Mouse (Mus musculus): ENCODE data around the gene Cfap157.
A peak's percentile ranks its signal among the peaks of the same experiment; 100 is the strongest.

Cfap157 gene

DNA sequence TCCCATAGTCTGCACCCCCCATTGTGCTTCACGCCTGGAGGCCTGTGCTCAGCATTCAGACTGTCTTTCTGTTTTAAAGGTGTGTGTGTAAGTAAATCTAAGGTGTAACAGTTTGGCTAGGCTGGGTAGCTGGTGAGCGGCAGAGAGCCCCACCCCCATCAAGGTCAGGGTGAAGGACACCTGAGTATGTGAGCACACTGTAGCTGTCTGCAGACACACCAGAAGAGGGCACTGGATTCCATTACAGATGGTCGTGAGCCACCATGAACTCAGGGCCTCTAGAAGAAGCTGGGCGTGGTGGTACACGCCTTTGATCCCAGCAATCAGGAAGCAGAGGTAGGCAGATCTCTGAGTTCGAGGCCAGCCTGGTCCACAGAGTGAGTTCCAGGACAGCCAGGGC, 2.5 kb downstream of the Cfap157 start:
- DNase-seq (ENCODE audit: inconsistent ontology term), result no peak

DNA sequence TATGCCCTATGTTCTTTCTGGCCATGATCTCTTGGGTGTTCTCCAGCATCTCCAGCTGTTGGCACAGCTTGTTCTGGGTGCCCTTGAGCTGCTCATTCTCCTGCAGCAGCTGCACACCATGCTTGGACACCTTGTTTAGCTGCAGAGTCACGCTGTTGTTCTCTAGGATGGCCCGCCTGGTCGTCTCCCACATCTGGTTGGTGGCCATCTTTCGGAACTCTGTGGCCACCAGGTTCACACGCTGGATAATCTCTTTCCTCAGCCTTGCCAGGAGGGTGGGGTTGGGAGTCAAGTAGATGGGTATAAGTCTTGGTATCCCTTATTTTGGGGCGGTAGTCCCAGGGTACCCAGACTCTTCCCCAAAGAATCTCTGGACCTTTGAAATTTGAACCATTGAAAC, 4.5 kb downstream of the Cfap157 start:
- no peak for DNase-seq (ENCODE audit: inconsistent ontology term)

DNA sequence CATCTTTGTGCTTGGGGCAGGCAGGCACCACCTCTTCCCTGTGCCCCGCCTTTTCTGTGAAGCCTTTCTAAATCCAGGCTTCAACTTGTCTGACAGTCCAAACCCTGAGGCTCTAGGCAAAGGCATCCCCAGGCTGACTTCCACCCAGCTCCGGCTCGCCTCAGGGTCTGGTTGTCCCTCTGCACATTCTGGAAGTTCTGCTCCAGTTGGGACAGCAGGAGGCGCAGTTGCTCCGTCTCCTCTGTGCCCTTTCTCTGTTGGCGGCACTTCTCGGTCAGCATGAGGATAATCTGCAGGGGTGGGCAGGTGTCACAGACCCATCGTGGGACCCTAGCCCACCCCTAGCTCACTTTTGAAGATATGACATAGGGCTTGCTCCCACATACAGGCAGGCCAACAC, 5.1 kb downstream of the Cfap157 start:
- peak; percentile 54 for DNase-seq (ENCODE audit: inconsistent ontology term)

DNA sequence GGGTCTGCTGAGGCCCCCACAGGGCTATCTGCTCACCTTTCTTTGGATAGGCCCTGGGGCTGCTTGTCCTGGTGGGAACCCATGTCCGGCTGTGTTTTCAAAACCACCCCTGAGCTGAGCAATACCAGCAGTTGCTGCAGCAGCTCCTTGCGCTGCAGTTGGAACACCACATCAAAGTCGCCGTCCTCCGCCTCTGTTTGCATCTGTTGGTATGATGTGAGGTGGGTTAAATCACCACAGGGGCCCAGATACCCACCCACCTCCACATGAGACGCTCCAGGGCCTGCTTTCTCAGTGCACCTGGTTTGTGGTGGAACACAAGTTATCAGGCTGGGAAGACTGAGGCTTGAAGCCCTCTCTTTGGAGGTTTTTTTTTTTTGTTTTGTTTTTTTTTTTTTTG, 6.1 kb downstream of the Cfap157 start:
- no peak for DNase-seq (ENCODE audit: inconsistent ontology term)

DNA sequence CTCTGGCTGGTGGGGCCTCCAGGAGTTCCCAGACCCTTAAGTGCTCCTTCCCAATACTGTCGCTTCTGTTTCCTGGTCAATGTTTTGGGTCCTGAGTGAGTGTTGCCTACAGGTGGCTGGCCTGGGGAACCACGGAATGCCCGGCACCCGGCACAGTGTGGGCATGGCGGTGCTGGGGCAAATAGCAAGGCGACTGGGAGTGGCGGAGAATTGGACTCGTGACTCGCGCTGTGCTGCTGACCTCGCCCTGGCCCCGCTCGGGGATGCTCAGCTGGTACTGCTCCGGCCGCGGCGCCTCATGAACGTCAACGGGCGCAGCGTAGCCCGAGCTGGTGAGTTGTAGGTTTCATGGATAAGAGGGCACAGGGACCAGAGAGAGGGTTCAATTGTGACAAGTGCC, 8.0 kb downstream of the Cfap157 start:
- peak; percentile 76 for DNase-seq (ENCODE audit: inconsistent ontology term)

DNA sequence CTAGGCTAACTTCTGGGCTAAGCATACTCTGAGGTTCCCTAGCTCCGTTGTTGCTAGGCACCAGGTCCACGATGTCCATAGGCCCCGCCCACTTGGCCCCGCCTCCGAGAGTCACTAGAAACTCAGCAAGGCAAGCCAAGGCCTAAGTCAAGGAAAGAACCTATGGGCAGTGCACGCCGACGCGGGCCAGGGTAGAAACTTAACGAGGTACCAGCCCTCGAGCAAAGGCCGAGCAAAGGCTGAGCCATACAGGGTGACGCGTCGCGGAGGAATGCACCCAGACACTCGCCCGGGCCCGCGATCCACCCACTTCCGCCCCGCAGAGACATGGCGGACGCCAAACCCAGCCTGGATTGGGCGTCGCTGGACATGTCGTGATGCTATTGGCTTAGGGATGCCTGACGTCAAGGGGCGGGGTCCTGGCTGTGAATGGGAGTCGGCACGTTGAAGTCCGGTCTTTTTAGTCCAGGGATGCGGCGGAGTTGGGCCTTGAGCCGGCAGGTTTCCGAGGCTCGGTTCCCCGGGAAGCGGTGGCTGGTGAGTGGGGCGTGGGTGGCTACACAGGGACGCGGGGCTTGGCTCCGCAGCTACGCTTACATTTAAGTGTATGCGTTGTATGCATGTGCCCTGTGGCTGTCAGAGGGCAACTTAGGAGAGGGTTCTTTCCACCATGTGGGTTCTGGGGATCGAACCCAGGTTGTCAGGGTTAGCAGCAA, 8.7 kb downstream of the Cfap157 start, which contains the start of the genes Ttc16 and Ptrh1:
TSS of gene Ttc16 (minus strand) at position 275 of the 716 bp plus-strand sequence.
TSS of gene Ptrh1 (plus strand) at position 428 of the 716 bp plus-strand sequence.
- peak; percentile 99 for DNase-seq (ENCODE audit: inconsistent ontology term)

DNA sequence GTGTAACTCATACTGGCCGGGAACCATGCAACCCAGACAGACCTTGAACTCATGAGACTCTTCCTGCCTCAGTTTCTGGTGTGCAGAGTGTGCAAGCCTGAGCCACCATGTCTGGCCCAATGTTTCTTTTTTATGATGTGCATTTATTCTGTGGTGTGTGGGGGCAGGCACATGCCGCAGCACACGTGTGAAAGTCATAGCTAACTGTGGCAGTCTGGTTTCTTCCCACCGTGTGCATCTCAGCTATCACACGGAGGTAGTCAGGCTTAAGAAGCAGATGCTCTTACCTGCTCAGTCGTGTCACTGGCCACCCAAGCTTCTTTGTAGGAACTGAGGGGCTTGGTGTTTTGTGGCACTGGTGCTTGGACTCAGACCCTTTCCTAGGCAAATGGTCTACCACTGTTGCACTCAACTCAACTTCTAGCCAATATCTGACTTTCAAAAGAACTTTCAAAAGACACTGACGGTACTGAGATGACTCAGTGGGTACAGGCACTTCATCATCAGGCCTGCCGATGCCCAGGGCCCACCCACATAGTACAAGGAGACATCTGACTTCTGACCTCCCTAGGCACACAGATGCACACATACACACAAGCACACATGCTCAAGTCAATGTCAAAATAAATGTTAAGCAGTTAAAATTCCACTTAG, 11.5 kb downstream of the Cfap157 start:
- no peak for DNase-seq (ENCODE audit: inconsistent ontology term)

DNA sequence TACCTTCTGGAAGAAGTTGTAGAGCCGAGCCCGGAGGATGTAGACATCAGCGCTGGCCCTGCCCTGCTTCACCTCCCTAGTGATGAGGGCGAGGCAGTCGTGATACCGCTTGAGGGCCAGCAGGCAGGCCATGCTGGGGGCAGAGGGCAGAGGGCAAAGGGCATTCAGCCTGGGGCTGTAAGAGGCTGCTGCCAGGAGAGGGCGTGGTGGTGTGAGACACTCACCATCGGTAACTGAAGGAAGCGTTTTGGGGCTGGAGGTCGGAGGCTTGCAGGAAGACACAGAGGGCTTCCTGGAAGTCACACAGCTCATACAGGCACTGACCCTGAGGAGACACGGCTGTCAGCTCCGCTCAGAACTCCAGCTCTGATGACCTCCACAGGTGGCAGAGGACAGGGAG, 12.3 kb downstream of the Cfap157 start:
- DNase-seq (ENCODE audit: inconsistent ontology term), result no peak

DNA sequence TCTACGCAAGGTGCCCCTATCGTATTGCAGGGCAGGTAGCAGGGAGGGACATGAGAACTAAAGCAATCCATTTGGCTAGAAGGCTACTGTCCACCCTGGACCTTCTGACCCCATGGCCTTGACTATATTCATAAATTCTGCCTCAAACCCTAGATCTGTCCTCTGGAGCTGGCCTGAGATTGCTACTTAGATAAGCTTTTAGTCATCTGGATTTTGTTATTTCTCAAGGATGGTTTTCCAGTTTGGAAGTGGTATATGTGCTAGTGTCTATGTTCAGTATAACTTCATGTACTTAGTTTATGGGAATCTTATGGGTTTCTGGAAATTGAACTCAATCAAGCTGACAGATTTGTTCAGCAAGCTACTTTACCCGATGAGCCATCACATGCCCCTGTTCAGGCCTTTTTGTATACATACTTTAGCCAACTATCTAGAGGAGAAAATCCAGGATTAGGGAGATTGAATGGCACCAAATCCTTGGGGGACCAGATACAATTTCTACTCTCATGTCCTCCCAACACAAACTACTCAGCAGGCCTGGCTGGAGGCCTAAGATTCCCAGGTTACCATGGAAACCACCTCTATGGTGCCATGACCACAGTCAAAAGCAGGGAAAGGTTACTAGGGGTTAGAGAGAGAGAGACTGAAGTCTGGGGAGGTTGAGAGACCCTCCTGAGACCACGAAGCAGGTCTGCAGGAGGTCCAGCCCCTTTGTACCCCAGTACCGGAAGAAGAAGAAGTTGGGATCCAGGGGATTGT, 14.7 kb downstream of the Cfap157 start:
- DNase-seq (ENCODE audit: inconsistent ontology term), result no peak

DNA sequence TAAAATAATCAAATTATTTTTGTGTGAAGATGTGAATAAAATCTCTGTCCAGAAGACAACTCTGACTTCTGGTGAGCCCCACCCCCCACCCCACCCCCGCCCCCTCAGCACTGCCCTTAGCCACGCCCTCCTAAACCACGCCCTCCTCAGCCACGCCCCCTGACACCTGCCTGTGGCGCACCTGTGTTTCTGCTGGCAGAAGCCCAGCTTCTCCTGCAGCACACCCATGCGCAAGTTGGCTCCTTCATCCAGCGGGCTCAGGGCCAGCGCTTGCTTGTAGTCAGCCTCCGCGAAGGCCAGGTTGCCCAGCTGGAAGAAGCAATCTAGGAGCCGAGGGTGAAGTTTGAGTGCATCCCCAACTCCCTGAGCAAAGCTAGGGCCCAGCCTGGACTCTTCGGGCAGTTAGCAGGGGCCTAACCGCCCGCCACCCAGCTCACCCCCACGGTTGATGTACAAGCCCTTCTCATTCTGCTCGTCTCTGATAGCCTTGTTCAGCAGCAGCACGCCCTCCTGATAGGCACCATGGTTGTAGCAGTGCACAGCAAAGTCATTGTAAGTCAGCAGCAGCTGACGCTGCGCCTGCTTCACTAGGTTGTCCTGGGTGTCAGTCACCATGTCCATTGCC, 15.5 kb downstream of the Cfap157 start:
- no peak for DNase-seq (ENCODE audit: inconsistent ontology term)

DNA sequence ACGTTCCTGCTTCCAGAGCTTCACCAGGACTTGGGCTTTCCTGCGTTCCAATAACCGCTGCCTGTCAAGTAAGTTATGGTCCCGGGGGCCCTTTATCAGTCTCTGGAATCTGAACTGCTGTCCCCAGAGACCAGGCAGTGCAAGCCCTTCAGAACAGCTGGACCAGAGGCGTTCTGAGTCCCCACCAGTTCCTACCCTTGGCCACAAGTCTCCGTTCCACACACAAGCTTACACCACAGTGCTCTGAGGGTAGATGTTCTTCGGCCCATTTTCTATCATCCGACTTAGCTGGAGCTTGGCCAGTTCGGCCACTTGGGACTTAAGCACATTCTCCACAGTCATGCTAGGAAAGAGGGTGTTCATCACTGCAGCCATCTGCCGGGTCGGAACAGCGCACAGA, 17.0 kb downstream of the Cfap157 start:
- DNase-seq (ENCODE audit: inconsistent ontology term), result no peak

DNA sequence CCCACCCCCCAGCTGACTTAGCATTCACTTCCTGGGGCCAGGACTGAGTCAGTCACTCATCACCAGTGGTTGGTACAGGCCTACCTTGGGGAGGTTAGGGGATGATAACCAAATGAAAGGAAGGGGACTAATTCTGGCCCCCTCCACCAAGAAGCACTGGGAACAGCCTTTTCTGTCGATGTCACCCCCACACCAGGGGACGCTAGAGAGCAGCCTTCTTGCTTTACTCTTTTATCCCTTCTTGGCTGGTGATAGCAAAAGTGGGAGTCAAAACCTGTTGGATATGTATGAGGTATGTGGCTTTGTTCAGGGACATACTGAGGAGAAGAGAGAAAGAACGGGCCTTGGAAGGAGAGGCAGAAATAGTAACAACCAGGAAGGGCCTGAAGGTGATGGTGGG, 20.9 kb downstream of the Cfap157 start:
- DNase-seq (ENCODE audit: inconsistent ontology term), result no peak

DNA sequence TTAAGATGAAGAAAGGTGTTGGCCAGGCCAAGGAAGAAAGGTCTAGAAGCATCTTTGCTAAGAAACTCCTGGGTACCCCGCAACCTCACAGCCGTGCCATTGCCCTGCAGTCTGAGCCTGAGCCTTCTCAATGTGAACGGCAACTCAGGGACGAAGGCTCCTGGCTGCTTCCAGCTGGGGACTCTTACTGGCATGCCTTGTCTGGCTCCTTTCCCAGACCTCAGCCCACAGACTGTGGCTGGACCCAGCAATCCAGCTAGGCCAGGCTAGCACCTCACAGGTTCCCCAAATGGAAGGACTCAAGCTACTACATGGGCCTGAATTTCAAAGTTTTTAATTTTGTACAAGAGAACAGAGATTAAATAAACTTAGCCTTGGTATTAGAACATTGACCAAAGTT, 22.4 kb downstream of the Cfap157 start:
- peak; percentile 24 for DNase-seq (ENCODE audit: inconsistent ontology term)

DNA sequence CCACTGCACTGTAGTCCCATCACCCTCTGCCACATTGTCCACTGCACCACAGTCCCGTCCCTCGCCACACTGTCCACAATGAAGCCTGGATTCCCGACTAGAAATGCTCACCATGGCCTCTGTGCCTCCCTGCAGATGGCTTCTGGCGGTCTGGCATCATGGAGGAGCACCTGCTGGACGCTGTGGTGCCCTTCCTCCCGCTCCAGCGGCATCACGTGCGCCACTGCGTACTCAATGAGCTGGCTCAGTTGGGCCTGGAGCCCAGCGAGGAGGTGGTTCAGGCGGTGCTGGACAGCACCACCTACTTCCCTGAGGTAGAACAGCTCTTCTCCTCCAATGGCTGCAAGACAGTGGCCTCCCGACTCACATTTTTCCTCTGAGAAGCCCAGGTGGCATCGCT, 22.9 kb downstream of the Cfap157 start:
- DNase-seq (ENCODE audit: inconsistent ontology term), result no peak

DNA sequence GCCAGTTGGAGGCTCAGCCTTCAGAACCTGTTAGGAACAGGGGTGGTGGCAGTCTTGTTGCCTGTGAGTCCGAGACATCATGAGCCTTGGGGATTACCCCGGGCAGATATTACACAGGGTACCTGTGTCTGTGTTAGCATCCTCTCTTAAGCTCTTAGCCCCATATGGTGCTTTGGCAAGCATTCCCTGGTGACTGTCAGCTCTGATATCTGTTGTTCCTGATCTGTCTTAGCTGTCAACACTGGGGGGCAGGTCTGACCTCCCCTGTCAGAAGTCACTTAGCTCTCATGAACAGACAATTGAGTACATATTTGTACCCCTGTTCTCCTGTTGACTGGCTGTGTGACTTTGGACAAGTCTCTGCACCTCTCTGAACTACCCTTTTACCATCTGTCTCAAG, 25.2 kb downstream of the Cfap157 start:
- no peak for DNase-seq (ENCODE audit: inconsistent ontology term)

DNA sequence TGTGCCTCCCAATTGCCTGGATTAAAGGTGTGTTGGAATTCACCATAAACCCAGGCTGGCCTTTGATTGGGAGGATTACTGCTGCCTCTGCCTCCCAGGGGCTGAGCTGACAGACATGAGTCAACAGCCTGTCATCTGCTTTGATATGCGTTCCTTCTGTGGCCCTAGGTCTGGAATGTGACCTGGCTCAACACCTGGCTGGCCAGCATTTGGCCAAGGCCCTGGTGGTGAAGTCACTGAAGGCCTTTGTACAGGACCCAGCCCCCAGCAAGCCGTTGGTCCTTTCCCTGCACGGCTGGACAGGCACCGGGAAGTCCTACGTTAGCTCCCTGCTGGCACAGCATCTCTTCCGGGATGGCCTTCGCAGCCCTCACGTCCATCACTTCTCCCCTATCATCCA, 25.7 kb downstream of the Cfap157 start:
- DNase-seq (ENCODE audit: inconsistent ontology term), result no peak

DNA sequence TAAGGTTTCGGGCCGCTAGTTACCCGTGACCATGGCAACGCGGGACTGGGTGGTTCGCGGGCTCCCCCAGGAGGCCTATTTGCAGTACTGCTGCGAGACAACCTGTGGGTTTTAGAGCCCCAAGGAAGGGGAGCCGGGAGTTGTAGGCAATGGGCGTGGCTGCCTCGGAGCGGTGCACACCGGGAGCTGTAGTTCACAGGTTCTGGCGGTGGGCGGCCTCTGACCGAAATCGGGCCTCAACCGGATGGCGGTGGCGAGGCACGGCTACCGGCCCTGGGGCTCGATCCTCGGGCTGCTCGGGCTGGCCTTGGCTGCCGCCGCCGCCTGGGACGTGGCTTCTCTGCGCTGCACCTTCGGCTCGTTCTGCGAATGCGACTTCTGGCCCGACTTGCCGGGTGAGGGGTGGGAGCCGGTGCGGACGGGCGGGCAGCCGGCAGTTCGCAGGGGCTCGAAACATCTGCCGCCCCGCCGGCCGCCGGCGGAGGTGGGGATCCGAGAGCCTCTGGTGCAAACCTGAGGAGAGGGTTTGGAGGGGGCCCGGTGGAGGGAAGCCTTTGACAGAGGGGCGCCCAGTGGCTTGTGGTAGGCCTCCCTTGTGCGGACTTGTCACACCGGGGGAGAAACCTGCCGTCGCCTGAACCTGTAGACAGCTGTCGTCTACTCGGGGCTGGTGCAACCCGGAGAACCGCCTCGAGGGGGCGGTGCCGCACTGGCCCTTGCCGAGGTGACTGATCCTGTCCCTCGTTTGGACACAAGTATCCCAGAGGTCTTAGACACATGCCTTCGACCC, 27.0 kb downstream of the Cfap157 start, which contains the start of gene Tor2a:
TSS of gene Tor2a (plus strand) at position 179 of the 790 bp plus-strand sequence.
- DNase-seq (ENCODE audit: inconsistent ontology term), result peak; percentile 99

DNA sequence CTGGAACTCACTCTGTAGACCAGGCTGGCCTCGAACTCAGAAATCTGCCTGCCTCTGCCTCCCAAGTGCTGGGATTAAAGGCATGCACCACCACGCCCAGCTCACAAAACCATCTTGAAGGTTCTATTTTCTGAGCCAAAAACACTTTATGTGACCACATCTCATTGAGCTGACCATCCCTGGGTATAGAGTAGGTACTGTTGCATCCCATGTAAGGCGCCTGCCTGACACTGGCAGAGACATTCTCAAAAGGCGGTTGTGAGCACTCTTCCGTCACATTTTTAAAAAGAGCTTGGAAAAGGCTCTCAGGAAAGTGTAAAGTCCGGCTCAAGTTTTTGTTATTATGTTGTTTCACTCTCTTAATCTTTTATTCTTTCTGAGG, 27.6 kb downstream of the Cfap157 start:
- DNase-seq (ENCODE audit: inconsistent ontology term), result no peak

DNA sequence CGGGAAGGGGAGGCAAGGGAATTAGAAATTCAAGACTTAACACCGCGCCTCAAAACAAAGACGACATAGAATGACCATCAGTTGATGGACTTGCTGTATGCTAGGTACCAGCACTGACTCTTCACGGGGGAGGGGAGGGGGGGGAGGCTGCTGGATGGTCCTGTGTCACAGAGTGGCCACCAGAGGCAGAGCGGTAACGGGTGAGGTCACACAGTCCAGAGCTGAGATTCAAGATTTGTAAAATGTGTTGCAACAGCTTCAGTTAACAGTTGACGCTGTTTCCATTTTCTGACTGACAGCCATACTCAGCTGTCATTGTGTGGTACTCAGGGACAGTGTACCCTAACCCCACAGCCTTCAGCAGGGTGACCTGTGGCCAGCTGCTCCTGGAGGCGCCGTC, 32.0 kb downstream of the Cfap157 start:
- DNase-seq (ENCODE audit: inconsistent ontology term), result no peak

DNA sequence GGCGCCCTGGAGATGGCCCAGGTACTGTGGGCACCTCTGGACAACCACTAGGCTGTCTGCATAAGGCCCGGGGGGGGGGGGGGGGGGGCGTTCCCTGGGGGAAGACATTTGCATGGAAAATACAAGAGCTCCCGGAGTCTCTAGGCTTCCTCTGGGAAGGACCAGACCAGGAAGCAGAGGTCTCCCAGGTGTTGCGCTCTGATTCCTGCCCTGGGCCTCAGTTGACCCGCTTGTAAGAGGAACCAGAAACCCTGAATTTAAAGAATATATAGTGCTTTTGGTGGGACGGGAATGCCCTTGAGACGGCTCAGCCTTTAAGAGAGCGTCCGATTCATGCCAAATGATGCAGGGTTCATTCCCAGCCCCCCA, 32.6 kb downstream of the Cfap157 start:
- no peak for DNase-seq (ENCODE audit: inconsistent ontology term)

DNA sequence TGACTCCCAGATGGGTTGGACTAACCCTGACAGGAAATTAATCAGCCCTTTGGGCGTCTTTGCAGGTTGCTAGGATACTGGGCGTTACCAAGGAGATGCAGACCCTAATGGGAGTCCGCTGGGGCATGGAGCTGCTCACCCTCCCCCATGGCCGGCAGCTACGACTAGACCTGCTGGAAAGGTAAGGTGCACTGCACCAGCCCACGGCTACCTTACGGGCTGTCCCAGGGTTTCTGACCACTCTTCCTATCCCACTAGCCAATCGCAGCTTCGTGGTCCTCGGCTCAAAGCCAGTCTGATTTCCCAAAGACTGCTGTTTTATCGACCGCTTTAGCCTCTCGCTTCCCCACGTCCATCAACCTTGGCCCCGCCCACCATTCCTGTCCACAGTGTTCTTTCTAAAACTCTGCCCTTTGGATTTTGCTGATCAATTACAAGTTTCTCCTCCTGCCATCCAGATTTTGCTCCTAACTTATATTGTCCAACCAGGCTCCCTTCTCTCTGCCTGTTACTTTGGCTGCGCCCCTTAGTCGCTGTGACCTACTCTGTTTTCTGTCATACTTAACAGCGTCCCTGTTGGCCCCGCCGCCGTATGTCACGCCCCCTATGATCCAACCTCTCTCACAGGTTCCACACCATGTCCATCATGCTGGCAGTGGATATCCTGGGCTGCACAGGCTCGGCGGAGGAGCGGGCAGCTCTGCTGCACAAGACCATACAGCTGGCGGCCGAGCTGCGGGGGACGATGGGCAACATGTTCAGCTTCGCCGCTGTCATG, 33.2 kb downstream of the Cfap157 start:
- peak; percentile 74 for DNase-seq (ENCODE audit: inconsistent ontology term)

Measured in Muller cell, postnatal 12 days (primary cell).